Mouse (Mus musculus) thymus, postnatal 36 days (tissue): Measurements from ENCODE around the gene Vmn1r19.
"Not testable (repeated sequence)": the region's sequence is repeated elsewhere in the genome, so short reads cannot be mapped to it uniquely, and the experiment has no call there.

Experiments
- DNase-seq, 2 experiments: peaks; one replicate each; pipeline ENCODE4 v3.0.0; 2022; ENCODE audit warnings: mixed read lengths in 2 of 2

The Vmn1r19 gene

GRCm38 (mm10) chr6:57403480-57403879 is at the start of gene Vmn1r19:
Gene Vmn1r19, plus strand, starts transcription at chr6:57403780.
- DNase-seq, result not testable (repeated sequence)

- no peak for DNase-seq
Measured at GRCm38 (mm10) chr6:57356864-57357263, 46.7 kb upstream of the Vmn1r19 start.

DNA sequence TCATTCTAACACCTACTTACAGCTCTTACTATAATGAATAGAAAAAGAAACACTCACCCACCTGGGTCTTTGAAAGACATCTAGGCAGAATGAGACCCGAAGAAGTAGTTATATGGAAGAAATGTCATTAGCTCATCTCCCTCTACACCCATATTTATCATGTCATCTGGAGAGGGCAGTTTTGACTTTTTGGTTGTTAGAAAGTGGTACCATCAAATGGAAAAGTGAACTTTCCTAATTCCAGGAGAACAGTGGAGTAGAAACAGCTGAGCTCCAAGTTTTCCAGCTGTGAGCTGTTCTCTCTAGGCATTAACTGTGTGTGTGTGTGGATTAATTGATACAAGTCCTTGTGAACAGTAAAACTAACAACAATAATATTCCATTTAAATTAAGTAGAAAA is 40.0 kb upstream of the Vmn1r19 start, which contains the start of gene Vmn1r17:
Gene Vmn1r17, minus strand, starts transcription at position 101 of the 400 bp plus-strand sequence.
- no peak for DNase-seq

DNA sequence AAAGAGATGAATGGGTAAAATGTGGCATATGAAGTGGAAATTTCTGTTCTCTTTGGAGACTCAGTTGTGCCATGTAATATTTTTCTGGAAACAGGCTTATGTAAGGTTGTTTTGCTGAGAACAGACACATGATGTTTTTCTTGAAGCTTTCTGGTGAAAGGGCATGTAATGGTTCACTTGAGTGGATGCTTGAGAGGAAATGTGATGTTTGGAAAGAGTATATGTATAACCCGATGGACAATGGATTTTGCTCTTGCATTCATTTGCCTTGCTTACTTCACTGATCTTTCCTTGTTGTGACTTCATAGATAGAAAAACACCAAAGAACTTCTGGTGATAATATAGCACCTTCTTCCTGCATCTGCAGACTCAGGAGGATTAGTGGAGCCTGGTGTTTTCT is 37.7 kb upstream of the Vmn1r19 start:
- not testable (repeated sequence) for DNase-seq

DNA sequence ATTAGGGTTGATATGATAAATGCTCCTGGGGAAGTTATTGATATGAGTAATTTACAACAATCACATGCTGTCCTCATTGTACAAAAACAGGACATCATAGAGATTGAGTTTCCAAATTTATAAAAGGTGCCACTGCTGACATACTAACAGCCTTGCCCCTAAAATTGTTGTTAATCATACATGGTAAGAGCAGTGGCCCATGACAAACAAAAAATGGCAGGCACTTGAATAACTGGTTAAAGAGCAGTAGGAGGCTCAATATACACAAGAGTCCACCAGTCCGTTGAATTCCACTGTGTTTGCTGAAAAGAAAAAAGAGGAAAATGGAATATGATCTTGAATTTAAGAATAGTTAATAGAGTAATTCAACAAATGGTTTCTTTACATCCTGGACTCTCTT is 36.1 kb upstream of the Vmn1r19 start:
- DNase-seq, result no peak

DNA sequence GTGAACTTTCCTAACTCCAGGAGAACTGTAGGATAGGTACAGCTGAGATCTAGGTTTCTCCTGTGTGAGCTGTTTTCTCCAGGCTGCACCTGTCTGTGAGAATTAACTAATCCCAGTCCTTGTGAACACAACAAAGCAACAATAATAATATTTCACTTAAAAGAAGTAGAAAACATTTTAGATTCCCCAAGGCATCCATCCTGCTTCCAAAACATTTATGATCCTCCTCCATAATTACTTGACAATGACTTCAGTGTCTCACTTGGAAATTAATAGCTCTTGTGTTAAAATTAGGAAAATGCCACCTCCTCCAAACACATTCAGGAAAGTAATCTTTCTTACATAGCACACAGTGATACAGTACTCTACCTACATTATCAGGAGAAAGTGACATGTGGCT is 7.9 kb upstream of the Vmn1r19 start, which contains the start of gene Vmn1r18:
Gene Vmn1r18, minus strand, starts transcription at position 101 of the 400 bp plus-strand sequence.
- DNase-seq, result no peak

DNA sequence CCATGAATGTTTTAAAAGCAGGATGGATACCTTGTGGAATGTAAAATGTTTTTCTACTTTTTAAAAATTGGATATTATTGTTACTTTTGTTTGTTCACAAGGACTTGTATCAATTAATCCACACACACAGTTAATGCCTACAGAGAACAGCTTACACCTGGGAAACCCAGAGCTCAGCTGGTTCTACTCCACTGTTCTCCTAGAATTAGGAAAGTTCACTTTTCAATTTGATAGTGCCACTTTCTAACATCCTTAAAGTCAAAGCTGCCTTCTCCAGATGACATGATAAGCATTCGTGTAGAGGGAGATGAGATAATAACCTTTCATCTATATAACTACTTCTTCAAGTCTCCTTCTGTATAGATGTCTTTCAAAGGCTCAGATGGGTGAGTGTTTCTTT is 25.1 kb downstream of the Vmn1r19 start, which contains the start of gene Vmn1r20:
Gene Vmn1r20, plus strand, starts transcription at position 301 of the 400 bp plus-strand sequence.
- no peak for DNase-seq

GRCm38 (mm10) chr6:57431196-57431595 is 27.6 kb downstream of the Vmn1r19 start:
- no peak for DNase-seq
